ENCODE assay signal across 8 mouse cellular contexts in genomic region chr14:64589571-64590547, GRCm38 (mm10).
A peak's percentile ranks its signal among the peaks of the same experiment; 100 is the strongest.
DNase-seq lines count a peak whose midpoint lies in the region; ATAC-seq and TF ChIP-seq lines count a peak whose summit lies in the region.

No protein-coding gene starts in this region.

- peak overlapping the region; percentile 38 for H3K4me3 ChIP-seq in heart, embryonic 11.5 days (ENCODE audit: low read depth, low read length)
- peak overlapping the region; percentile 55 to 76 for H3K4me3 ChIP-seq in ES-E14 (ENCODE audit: insufficient read depth in 1 of 2, low read depth in 1 of 2, low read length in 2 of 2, poor library complexity in 1 of 2, severe bottlenecking in 1 of 2)
- peak overlapping the region; percentile 29 for H3K4me3 ChIP-seq in intestine, postnatal 0 days (ENCODE audit: low read depth, low read length)
- peak overlapping the region; percentile 67 for H3K4me3 ChIP-seq in midbrain, postnatal 0 days (ENCODE audit: low read depth, low read length)

- H3K4me1 ChIP-seq in heart, embryonic 11.5 days (ENCODE audit: control insufficient read depth, insufficient read depth, low read length) = peaks cover 14% of the 10 kb centered on the region
- H3K4me1 ChIP-seq in ES-E14 (ENCODE audit: control insufficient read depth in 2 of 2, insufficient read depth in 2 of 2, low read length in 2 of 2, poor library complexity in 1 of 2) = peaks cover 12 to 29% of the 10 kb centered on the region in 2 experiments
- H3K4me1 ChIP-seq in intestine, postnatal 0 days (replicated peaks; ENCODE audit: control insufficient read depth, insufficient read depth, low read length) = no peaks in the 10 kb centered on the region; the same call in 1 of the 2 replicates
- H3K4me1 ChIP-seq in midbrain, postnatal 0 days (ENCODE audit: insufficient read depth, low read length) = peaks cover 13% of the 10 kb centered on the region

- ATAC-seq in heart, embryonic 11.5 days (replicated peaks; ENCODE audit: insufficient number of reproducible peaks, low FRiP score, low TSS enrichment) = no peak
- ATAC-seq in intestine, postnatal 0 days = no peak
- ATAC-seq in midbrain, postnatal 0 days (ENCODE audit: low FRiP score) = peak; percentile 36

- WGBS in heart, embryonic 11.5 days (ENCODE audit: insufficient replicate concordance) = under 1% methylated on average over 37 of the region's 41 CpGs
- WGBS in intestine, postnatal 0 days = under 1% methylated on average over 41 of the region's 41 CpGs
- WGBS in midbrain, postnatal 0 days = under 1% methylated on average over 41 of the region's 41 CpGs

- no peak overlapping the region for H3K9ac ChIP-seq in heart, embryonic 11.5 days (ENCODE audit: low read depth, low read length)
- peak overlapping the region; percentile 58; the same call in 1 of the 2 replicates for H3K9ac ChIP-seq in ES-E14 (ENCODE audit: insufficient read depth, low read depth, low read length, poor library complexity, severe bottlenecking)
- H3K9ac ChIP-seq in intestine, postnatal 0 days (ENCODE audit: low read depth, low read length) = no peak overlapping the region; the same call in 1 of the 2 replicates
- H3K9ac ChIP-seq in midbrain, postnatal 0 days (replicated peaks; ENCODE audit: low read length, poor library complexity, severe bottlenecking) = peak overlapping the region; percentile 99

- H3K4me2 ChIP-seq in heart, embryonic 11.5 days = peak overlapping the region; percentile 69
- H3K4me2 ChIP-seq in intestine, postnatal 0 days (replicated peaks; ENCODE audit: low read depth) = peak overlapping the region; percentile 51
- peak overlapping the region; percentile 95 for H3K4me2 ChIP-seq in midbrain, postnatal 0 days (ENCODE audit: low read depth, low read length, poor library complexity, severe bottlenecking)

- no peaks in the 10 kb centered on the region for H3K9me3 ChIP-seq in heart, embryonic 11.5 days (replicated peaks; ENCODE audit: control insufficient read depth, low read length)
- no peaks in the 10 kb centered on the region for H3K9me3 ChIP-seq in ES-E14 (ENCODE audit: control insufficient read depth, insufficient read depth, low read depth, low read length)
- no peaks in the 10 kb centered on the region for H3K9me3 ChIP-seq in intestine, postnatal 0 days (ENCODE audit: control insufficient read depth)
- no peaks in the 10 kb centered on the region for H3K9me3 ChIP-seq in midbrain, postnatal 0 days (ENCODE audit: low read length)

- no peak for DNase-seq in heart, postnatal 4 days
- DNase-seq in ES-E14 (ENCODE audit: low read depth, low spot score) = no peak
- DNase-seq in embryo, embryonic 9.5 days (ENCODE audit: extremely low spot score) = peak; percentile 47
- DNase-seq in midbrain, postnatal 0 days (ENCODE audit: low spot score) = peak; percentile 88
- DNase-seq in gastrocnemius, postnatal 25 days = no peak
- DNase-seq in urinary bladder, postnatal 25 days (ENCODE audit: low spot score) = no peak

- no peak for TF ChIP-seq CTCF in intestine, postnatal 0 days (IDR thresholded peaks at IDR 0.05; ENCODE audit: low read depth)
- no peak for TF ChIP-seq CTCF in midbrain, postnatal 0 days (IDR thresholded peaks at IDR 0.05)

- no peak overlapping the region for H3K27ac ChIP-seq in heart, embryonic 11.5 days (ENCODE audit: low read depth, low read length)
- peak overlapping the region; percentile 82 for H3K27ac ChIP-seq in ES-E14 (ENCODE audit: insufficient read depth, low read depth, low read length, poor library complexity, severe bottlenecking)
- no peak overlapping the region for H3K27ac ChIP-seq in intestine, postnatal 0 days (ENCODE audit: low read depth, low read length)
- H3K27ac ChIP-seq in midbrain, postnatal 0 days (ENCODE audit: low read depth, low read length) = peak overlapping the region; percentile 100

- peaks cover 86% of the 10 kb centered on the region for H3K27me3 ChIP-seq in heart, embryonic 11.5 days (ENCODE audit: control insufficient read depth, insufficient read depth, low read length)
- peaks cover 79% of the 10 kb centered on the region for H3K27me3 ChIP-seq in intestine, postnatal 0 days (replicated peaks; ENCODE audit: control insufficient read depth, insufficient read depth, low read length)
- no peaks in the 10 kb centered on the region for H3K27me3 ChIP-seq in midbrain, postnatal 0 days (ENCODE audit: insufficient read depth, low read length)

- in situ Hi-C loops in ES-E14 (cut with MboI; ENCODE audit: low sequenced_read_pairs in 2 of 2, unreplicated experiment in 2 of 2) = loop anchor here in 1 of 2 experiments (25.0 kb wide), 1 partner anchor 1353 kb away; no protein-coding TSS in a partner anchor

- no peaks in the 10 kb centered on the region for H3K36me3 ChIP-seq in heart, embryonic 11.5 days (ENCODE audit: control insufficient read depth, insufficient read depth, low read length)
- H3K36me3 ChIP-seq in ES-E14 (ENCODE audit: control insufficient read depth, insufficient read depth, low read length, poor library complexity, severe bottlenecking) = 0 out of 2 replicates have a peak, but pooled peaks cover 2% of the 10 kb centered on the region
- no peaks in the 10 kb centered on the region for H3K36me3 ChIP-seq in intestine, postnatal 0 days (ENCODE audit: control insufficient read depth, insufficient read depth)
- peaks cover 8% of the 10 kb centered on the region; the same call in 1 of the 2 replicates for H3K36me3 ChIP-seq in midbrain, postnatal 0 days (ENCODE audit: insufficient read depth, low read length)

TF ChIP-seq in ES-E14, 5 proteins besides CTCF, POLR2A, EP300 and RAD21:
- 0 out of 2 replicates have a peak, but pooled peaks have one; percentile 43 for TF ChIP-seq ZNF384 (IDR thresholded peaks at IDR 0.05; ENCODE audit: low read depth, low read length)
- no peak for TF ChIP-seq MAFK (IDR thresholded peaks at IDR 0.05; ENCODE audit: insufficient read depth, low read depth, low read length)

Comparison
In these comparisons a context has a peak if more than half of its experiments do, and no peak if none do; other contexts are left out.
1. H3K27ac ChIP-seq: peak in ES-E14 (single experiment) and midbrain, postnatal 0 days (single experiment); none in heart, embryonic 11.5 days (single experiment) and intestine, postnatal 0 days (single experiment).
2. H3K9ac ChIP-seq: peak in ES-E14 (single experiment) and midbrain, postnatal 0 days (single experiment); none in heart, embryonic 11.5 days (single experiment) and intestine, postnatal 0 days (single experiment).
3. DNase-seq: peak in embryo, embryonic 9.5 days (single experiment) and midbrain, postnatal 0 days (single experiment); none in heart, postnatal 4 days (single experiment), ES-E14 (single experiment), gastrocnemius, postnatal 25 days (single experiment) and urinary bladder, postnatal 25 days (single experiment).
4. Peak in every context shown above with its lines, with median percentiles within 50 percentile points of each other: H3K4me2 ChIP-seq and H3K4me3 ChIP-seq.